Mouse (Mus musculus): ENCODE results near the gene Oas1c.

Gene Oas1c

DNA sequence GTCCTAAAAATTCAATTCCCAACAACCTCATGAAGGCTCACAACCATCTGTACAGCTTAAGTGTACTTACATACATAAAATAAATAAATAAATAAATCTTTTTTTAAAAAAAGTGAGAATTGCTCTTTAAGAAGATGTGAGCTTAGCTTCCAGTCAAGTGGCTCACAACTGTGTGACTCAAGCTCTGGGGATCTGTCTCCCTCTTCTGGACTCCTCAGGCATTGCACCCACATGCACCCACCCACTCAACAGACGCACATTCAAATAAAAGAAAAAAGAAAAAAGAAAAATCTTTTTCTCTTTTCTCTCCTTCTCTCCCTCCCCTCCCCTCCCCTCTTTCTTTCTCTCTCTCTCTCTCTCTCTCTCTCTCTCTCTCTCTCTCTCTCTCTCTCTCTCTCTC, 30.7 kb downstream of the Oas1c start:
- DNase-seq (ENCODE audit: low read depth, low spot score): no peak

DNA sequence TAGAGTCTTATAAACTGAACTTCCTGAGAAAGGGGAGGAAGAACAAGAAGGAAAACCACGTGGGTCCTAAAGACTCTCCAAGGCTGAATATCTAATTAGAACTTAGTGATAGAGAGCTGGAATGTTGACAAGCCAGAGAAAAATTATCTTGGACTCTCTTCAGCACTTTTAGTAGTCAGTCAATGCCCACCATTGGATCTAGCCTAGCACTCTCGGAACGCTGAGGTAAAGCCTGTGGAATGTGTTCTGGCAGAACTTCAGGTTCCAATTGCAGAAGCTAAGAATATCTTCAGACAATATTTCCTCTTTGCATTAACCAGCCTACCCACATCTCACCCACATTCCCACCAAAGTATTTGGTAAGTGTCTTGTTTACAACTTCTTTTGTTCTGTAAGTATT, 32.4 kb downstream of the Oas1c start:
- no peak for DNase-seq (ENCODE audit: low read depth, low spot score)

DNA sequence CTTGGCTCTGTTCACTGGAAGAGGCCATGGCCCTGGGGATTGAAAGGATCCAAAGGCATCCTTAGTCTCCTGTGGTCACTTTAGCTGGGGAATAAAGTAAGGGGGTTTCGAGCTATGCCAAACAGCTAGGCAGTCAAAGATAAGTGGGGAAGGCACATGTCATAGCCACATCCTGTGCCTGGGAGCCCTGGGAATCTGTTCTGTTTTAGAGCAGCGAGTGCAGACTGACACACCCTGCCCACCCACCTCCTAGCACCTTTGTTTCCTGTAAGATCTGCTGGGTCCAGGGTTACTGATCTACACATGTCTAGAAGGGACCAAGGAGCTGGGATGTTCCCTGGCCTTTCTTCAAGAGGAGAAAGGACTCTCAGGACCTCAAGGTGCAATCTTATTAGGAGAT, 33.4 kb downstream of the Oas1c start:
- DNase-seq (ENCODE audit: low read depth, low spot score): no peak

DNA sequence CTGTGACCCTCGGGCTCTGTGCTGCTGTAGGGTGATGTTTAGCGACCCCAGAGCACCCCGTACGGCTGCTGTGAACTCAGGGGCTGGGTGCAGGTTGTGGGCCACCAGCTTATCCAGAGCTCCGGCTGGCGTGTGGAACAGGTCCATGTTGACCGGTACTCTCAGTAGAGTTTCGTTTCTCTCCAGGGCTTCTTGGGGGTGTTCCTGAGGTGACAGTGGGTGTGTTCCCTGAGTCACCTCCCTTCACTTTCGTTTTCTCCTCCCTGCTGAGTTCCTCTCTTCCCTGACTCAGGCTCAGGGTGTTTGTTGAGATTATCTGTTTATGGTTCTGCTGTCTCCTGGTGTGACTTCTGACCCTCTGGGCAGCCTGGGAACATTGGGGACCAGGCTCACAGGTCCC, 34.8 kb downstream of the Oas1c start, which contains the start of gene Oas3:
TSS of gene Oas3 (minus strand) at position 184 of the 400 bp plus-strand sequence.
- DNase-seq (ENCODE audit: low read depth, low spot score): no peak

DNA sequence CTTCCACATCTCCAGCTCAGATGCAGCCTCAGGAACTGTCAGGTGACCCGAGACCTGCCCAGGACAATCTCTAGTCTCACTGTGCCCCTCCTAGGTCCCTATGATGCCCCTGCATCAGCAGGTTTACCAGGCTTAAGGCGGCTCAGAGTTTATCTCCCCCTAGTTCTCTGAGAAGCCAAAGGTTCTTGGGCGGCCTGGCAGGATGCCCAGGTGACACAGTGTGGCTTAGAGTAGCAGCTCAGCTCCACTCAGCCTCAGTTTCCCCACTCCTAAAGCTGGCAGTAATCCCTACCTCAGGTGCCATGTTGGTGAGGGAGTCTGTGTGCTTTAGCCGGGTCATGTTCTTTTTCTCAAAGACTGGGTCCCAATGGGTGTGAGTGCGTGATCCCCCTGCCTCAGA, 35.5 kb downstream of the Oas1c start:
- no peak for DNase-seq (ENCODE audit: low read depth, low spot score)

DNA sequence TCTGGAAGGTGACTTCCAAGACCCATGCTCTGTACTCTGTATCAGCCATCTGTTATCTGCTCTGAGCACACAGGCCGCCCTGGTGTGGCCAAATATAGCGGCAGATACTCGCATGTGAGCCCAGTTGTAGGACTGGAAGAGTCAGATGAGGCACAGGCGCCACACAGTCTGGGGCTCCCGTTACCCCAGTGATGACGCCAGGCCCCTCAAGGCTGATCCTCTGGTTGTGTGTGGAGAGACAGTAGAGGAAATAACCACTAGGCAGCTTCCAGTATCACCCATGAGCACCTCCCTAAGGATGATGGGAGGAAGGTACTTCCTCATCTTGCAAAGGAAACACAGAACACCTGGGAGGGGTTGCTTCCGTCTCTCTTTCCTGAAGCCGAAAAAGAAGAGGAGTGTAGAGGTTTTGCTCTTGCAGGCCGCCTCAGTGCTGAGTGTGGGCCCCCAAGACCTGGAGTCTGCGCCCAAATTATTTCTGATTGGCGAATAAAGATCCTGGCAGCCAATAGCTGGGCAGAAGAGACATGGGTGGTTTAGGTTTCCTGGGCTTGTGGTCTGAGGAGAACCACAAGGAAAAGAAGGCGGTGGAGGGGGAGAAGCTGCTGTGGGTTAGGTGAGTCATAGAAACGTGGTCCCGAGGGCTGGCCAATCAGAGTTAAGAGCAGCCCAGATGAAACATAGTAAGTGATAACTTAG, 36.9 kb downstream of the Oas1c start:
- DNase-seq (ENCODE audit: low read depth, low spot score): no peak

DNA sequence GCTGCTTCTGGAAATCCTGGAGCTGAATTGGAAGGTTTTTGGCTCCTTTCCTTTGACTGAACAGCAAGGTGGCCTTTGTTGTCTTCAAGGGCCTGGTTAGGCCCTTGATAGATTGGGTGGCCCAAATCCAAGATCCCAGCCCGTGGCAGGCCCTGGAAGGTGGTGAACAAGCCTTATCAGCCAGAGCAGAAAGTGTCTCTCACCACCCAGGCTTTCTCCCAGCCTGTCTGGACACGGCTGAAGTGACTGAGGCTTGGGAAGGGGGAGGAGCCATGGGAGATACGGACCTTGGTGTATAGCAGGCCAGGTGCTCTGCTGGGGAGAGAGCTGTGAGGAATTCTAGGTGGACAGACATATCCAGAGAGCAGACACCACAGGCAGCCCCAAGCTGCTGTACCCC, 42.9 kb downstream of the Oas1c start:
- DNase-seq (ENCODE audit: low read depth, low spot score): no peak

DNA sequence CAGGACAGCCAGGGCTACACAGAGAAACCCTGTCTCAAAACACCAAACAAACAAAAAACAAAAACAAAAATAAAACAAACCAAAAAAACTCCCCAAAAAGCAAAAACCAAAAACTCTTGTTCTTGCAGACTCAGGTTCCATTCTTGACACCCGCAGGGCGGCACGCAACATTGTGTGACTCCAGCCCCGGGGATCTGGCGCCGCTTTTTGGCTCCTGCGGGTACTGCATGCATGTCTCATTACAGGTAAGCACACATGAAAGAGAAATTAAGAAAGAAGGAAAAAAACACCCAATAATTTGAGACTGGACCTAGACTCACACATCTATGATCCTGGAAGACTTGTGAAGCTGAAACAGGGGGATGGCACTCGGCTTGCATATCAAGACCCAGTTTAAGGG, 47.3 kb downstream of the Oas1c start:
- no peak for DNase-seq (ENCODE audit: low read depth, low spot score)

DNA sequence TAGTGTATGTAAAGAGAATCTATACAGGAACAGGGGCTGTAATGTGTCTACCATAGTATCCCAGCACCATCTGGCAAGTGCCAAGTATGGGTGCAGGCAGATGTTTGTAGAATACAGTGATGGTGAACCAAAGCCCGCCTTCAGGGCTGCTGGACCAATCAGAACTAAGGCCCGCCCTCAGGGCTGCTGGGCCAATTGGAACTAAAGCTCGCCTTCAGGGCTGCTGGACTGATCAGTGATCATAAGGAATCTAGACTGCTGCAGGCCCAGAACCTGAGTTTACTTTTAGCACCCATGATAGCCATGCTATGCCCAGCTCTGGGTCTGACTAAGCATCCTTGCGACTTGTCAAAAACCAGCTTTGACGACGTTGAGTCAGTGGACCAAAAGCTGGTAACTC, 50.4 kb downstream of the Oas1c start:
- peak; percentile 28 for DNase-seq (ENCODE audit: low read depth, low spot score)

DNA sequence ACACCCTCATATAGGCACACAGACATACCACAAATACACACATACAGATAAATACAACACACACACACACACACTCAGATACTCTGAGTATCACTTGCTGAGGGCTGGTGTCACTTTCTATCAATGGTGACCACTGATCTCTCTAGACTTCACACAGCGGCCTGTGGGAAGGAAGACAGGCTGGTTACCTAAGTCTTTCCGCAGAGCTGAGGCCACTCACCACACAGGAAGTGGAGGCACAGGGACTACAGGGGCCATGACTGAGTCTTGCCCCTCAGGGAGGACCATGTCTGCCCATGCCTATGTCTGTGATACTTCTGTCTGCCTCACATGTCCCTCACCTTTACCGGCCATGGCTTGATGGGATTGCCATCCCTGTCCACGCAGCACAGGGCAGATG, 58.1 kb downstream of the Oas1c start:
- no peak for DNase-seq (ENCODE audit: low read depth, low spot score)

DNA sequence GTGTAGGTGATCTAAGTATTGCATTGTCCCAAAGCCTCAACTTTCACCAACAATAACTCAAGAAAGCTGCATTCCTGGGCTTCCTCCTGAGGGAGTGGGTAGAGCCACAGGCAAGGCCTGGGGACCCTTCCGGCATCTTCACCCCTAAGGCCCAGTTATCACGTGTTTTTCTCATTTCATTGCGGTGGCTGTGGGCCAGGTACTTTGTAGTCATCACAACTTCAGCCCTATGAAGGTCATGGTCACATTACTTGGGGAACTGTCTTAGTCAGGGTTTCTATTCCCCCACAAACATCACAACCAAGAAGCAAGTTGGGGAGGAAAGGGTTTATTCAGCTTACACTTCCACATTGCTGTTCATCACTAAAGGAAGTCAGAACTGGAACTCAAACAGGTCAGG, 59.5 kb downstream of the Oas1c start:
- DNase-seq (ENCODE audit: low read depth, low spot score): no peak

DNA sequence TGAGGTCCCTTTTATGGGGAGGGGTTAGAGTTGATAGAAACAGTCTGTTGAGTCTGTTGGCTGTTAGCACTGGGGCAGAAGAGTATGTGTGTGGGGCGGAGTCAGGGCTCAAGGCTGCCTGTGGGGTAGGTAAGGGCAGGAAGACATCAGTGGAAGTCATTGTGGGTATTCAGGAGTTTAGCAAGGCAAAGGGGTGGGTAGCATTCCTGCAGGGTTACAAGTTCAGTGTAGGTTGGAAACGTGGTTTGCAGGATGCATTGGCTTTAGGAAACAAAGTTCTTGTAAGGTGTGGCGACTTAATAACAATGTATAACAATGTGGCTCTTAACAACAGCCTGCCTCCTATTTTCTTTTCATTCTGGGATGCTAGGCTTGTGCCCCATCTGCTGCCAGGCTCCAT, 61.1 kb downstream of the Oas1c start:
- DNase-seq (ENCODE audit: low read depth, low spot score): no peak

All from forelimb bud, embryonic 11.5 days (tissue).